Mouse (Mus musculus) C2C12 (cell line): ENCODE results near the gene Rpp25.

Experiments used
- CTCF ChIP-seq: IDR thresholded peaks from one replicate; pipeline ENCODE4 v1.5.1; 2011; ENCODE audit not compliant: control insufficient read depth, insufficient read depth, insufficient read length
- MAX ChIP-seq: IDR thresholded peaks from one replicate; pipeline ENCODE4 v1.6.1; 2011; ENCODE audit warnings: mild to moderate bottlenecking, control low read depth
- MYOD1 ChIP-seq: IDR thresholded peaks from one replicate; pipeline ENCODE4 v1.6.1; 2011; ENCODE audit warnings: low read depth; ENCODE audit not compliant: control insufficient read depth, insufficient read length
- MYOG ChIP-seq: IDR thresholded peaks from one replicate; pipeline ENCODE4 v1.6.1; 2011; ENCODE audit not compliant: control insufficient read depth, insufficient read length; ENCODE audit errors: extremely low read depth

DNA sequence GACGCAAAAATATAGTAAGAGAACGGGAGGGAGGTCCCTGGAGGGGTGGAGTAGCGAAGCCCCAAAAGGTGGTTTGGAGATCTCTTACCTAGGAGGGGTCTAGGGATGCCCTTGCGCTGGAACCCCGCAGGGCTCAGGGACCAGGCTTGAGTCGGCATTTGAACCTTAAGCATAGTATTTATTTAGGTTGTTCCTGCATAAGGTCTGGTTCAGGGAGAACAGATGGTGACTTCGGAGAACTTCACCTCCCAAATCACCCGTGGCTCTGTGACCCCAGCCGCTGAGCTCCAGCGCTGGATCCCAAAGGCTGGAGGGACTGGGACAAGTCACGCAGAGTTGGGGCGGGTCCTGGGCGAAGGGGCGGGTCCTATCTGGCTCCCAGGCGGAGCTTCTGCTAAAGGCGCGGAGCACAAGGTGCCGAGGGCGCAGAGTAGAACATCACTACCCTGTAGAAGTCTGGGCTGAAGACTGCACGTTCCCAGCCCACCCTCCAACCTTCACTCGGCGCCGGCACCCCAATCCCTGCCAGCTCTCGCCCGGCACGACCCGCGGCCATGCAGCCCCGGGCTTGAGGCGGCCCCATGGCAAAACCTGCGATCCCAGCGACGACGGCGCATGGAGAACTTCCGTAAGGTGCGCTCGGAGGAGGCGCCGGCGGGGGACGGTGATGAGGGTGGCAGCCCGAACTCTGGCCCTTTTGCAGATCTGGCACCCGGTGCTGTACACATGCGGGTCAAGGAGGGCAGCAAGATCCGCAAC, at the start of gene Rpp25:
- no peak for TF ChIP-seq CTCF
- no peak for TF ChIP-seq MAX
- TF ChIP-seq MYOD1: no peak
- TF ChIP-seq MYOG: no peak
